Mouse (Mus musculus) right cerebral cortex, postnatal 36 days (tissue): ENCODE results near the gene Tcte1.
A peak's percentile ranks its signal among the peaks of the same experiment; 100 is the strongest.

Source experiments
- DNase-seq, 2 experiments: peaks; one replicate each; pipeline ENCODE4 v3.0.0; 2022; ENCODE audit warnings: low spot score in 2 of 2, mixed read lengths in 1 of 2

Gene Tcte1

DNA sequence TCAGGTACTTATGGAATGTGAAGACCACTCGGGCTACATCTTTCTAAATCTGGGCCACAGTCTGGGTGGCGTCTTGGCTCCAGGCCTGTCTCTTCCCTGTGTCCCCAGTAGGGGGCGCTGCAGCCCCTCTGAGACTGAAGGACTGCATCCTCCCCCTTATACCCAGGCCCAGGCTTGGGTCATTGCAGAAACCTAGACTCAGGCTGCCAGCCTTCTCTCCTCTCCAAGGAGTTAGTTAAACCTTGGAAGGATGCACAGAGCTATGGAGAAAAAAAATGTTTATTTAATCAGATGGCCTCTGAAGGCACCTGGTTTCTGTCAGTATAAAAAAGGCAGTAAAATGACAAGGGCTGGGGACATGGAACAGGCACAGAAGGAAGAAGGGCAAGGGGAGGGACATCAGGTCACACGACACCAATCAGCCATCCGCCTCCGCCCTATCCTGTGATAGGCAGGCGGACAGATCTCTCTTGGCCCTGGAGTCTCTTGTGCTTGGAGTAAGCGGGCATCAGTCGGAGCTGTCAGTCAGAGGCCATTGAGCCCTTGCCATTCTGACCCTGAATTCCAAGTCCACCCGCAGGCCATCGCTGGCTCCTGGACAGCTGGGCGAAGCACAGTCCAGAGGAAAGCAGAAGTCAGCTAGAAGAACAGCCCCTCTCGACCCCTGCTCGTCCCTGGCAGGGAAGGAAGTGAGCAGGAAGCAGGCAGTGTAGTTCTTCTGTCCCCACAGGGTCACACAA lies 61.9 kb downstream of the Tcte1 start:
- peak; percentile 47 to 59 for DNase-seq

DNA sequence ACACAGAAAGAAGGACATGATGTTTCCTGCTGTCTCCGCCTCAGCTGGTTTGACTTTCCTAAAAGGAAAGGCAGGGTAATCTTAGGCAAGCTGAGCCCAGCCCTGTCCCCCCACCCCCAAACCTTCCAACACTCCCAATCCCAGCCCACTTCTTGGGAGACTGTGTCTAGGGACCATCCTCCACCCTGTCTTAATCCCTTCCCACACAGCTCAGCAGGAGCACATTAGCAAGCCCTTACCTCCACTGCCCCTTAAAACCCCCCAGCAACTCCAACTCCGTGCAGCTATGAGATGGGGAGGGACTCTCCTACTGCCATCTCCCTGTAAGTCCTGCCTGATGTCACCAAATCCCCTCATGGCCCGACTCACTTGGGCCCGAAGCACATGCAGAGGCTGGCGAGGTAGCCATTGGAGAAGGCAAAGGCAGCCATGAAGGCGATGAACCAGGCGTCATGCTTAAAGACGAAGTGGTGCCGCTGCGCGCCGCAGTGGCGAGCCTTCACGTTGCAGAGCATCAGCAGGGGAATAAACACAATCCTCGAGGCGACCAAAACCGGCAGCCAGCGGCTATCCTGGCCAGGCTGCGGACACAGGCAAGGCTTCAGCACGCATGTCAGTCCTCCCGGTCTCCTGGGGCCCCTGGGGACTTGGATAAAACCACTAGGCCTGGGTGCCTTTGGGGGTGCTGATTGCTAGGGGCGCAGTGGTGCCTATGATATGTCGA lies 62.7 kb downstream of the Tcte1 start:
- DNase-seq = no peak

GRCm38 (mm10) chr17:45586449-45586837 lies 63.2 kb downstream of the Tcte1 start:
- DNase-seq = no peak

- DNase-seq = no peak
Measured at GRCm38 (mm10) chr17:45588370-45588769, 65.1 kb downstream of the Tcte1 start.

GRCm38 (mm10) chr17:45589236-45589635 lies 66.0 kb downstream of the Tcte1 start:
- DNase-seq = no peak

DNA sequence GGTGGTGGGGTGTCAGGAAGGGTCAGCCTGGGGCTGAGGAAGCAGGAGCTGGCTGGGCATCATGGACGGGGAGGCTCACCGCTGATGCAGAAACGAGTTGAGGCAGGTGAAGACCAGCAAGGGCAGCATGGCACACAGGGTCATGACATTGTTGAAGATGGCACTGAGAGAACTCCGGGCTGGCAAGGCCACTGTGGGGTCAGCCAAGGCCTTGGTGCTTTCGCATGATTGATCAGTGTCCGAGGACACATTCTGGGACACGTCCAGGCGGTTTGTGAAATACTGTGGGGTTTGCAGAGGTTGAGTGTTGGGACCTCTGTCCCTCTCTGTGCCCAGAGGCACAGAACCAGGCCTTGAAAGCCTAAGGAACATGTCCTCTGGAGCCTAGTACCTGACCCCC lies 66.6 kb downstream of the Tcte1 start:
- DNase-seq = no peak

- no peak for DNase-seq
Measured at GRCm38 (mm10) chr17:45590410-45590809, 67.2 kb downstream of the Tcte1 start.

- no peak for DNase-seq
Measured at GRCm38 (mm10) chr17:45591701-45592605, 68.7 kb downstream of the Tcte1 start.
